Mouse (Mus musculus) spleen, adult 2 months (tissue): ENCODE data around the gene Gipc1. TPM values are rescaled to one million over a fixed set of nuclear protein-coding genes. Genes with fewer than 3 reads are reported as not detected.

Source experiments
- DNase-seq, 2 experiments: peaks; one replicate each; pipeline versions ENCODE4 v3.0.0 to v3.0.0-alpha.2; 2012 to 2021; ENCODE audit warnings: low spot score in 2 of 2, low read depth in 1 of 2
- H3K27ac ChIP-seq: fragments of 200-500 bp; 2 replicates; pipeline ENCODE4 v1.5.1; 2012; ENCODE audit warnings: low read length, inconsistent platforms; ENCODE audit not compliant: insufficient read depth
- H3K27me3 ChIP-seq: fragments of 200-500 bp; 2 replicates; pipeline ENCODE4 v1.6.1; 2012; ENCODE audit warnings: mild to moderate bottlenecking, moderate library complexity, low read length, inconsistent platforms; ENCODE audit not compliant: control insufficient read depth, insufficient read depth
- H3K36me3 ChIP-seq: fragments of 200-500 bp; 2 replicates; pipeline ENCODE4 v1.6.1; 2012; ENCODE audit warnings: mild to moderate bottlenecking, low read length, inconsistent platforms; ENCODE audit not compliant: control insufficient read depth, insufficient read depth
- H3K4me1 ChIP-seq: fragments of 200-500 bp; 2 replicates; pipeline ENCODE4 v1.6.1; 2011; ENCODE audit warnings: inconsistent platforms; ENCODE audit not compliant: control insufficient read depth, insufficient read depth, insufficient read length
- H3K4me3 ChIP-seq: fragments of 200-500 bp; 2 replicates; pipeline ENCODE4 v1.5.1; 2011; ENCODE audit warnings: mild to moderate bottlenecking, inconsistent platforms; ENCODE audit not compliant: insufficient read depth, insufficient read length; ENCODE audit errors: extremely low read depth
- CTCF ChIP-seq: fragments of 200-500 bp; IDR thresholded peaks from 2 replicates; pipeline ENCODE4 v1.5.1; 2011; ENCODE audit warnings: mild to moderate bottlenecking, inconsistent platforms; ENCODE audit not compliant: insufficient read depth, insufficient read length, insufficient replicate concordance; ENCODE audit errors: extremely low read depth
- POLR2A ChIP-seq: fragments of 200-500 bp; IDR thresholded peaks from 2 replicates; pipeline ENCODE4 v1.6.1; 2011; ENCODE audit warnings: low read depth, low read length, inconsistent platforms
- WGBS: fragments of 180-500 bp; shearing (Covaris S2); methylation state at CpG from one replicate; pipeline ENCODE4 v1.1.7; 2018; 5-methylcytosine and 5-hydroxymethylcytosine counted together
- polyA plus RNA-seq: library from polyadenylated mRNA; depleted of rRNA; stranded (reverse); fragments of >200 nt; gene quantifications from 2 replicates; pipeline ENCODE4 v1.2.3, GENCODE M21; 2012

Gene Gipc1
- polyA plus RNA-seq, 1 experiment: 27.7 TPM

GRCm38 (mm10) chr8:83647511-83647910 is 5.0 kb upstream of the Gipc1 start:
- no peaks in the 10 kb centered on the region for H3K36me3 ChIP-seq
- no peak overlapping the region for H3K4me3 ChIP-seq
- no peaks in the 10 kb centered on the region for H3K27me3 ChIP-seq
- TF ChIP-seq POLR2A (no peak), CTCF (no peak)
- no peak overlapping the region for H3K27ac ChIP-seq
- WGBS: 98% methylated on average over 11 of the region's 11 CpGs
- no peaks in the 10 kb centered on the region for H3K4me1 ChIP-seq
- DNase-seq: no peak

- DNase-seq: no peak
- TF ChIP-seq CTCF (no peak), POLR2A (no peak)
- 94% methylated on average over 4 of the region's 4 CpGs for WGBS
- no peak overlapping the region for H3K4me3 ChIP-seq
- H3K36me3 ChIP-seq: no peaks in the 10 kb centered on the region
- no peak overlapping the region for H3K27ac ChIP-seq
- no peaks in the 10 kb centered on the region; the same call in 1 of the 2 replicates for H3K27me3 ChIP-seq
- peaks cover under 1% of the 10 kb centered on the region; the same call in 1 of the 2 replicates for H3K4me1 ChIP-seq
Measured at GRCm38 (mm10) chr8:83648031-83648430, 4.4 kb upstream of the Gipc1 start.

GRCm38 (mm10) chr8:83649699-83650098 is 2.8 kb upstream of the Gipc1 start:
- WGBS: 95% methylated on average over 6 of the region's 6 CpGs
- Histone ChIP-seq H3K27me3 (no peaks in the 10 kb centered on the region; the same call in 1 of the 2 replicates), H3K36me3 (no peaks in the 10 kb centered on the region), H3K27ac (no peak overlapping the region), H3K4me1 (peaks cover 9% of the 10 kb centered on the region), H3K4me3 (no peak overlapping the region)
- DNase-seq: no peak
- TF ChIP-seq CTCF (no peak), POLR2A (no peak)

- WGBS: 1% methylated on average over 42 of the region's 46 CpGs
- Histone ChIP-seq H3K36me3 (no peaks in the 10 kb centered on the region), H3K27ac (peak overlapping the region; percentile 66), H3K4me3 (peak overlapping the region; percentile 93), H3K27me3 (no peaks in the 10 kb centered on the region; the same call in 1 of the 2 replicates), H3K4me1 (peaks cover 15% of the 10 kb centered on the region)
- TF ChIP-seq POLR2A: no peak
- TF ChIP-seq CTCF: no peak
- no peak for DNase-seq
Measured at GRCm38 (mm10) chr8:83652744-83653661, 526 bp downstream of the Gipc1 start.

GRCm38 (mm10) chr8:83653662-83654017 is 1.2 kb downstream of the Gipc1 start:
- no peak overlapping the region for H3K27ac ChIP-seq
- peak overlapping the region; percentile 6 for H3K4me3 ChIP-seq
- no peak for TF ChIP-seq POLR2A
- no peak for TF ChIP-seq CTCF
- no peak for DNase-seq
- 30% methylated on average over 10 of the region's 10 CpGs for WGBS
- no peaks in the 10 kb centered on the region; the same call in 1 of the 2 replicates for H3K27me3 ChIP-seq
- H3K4me1 ChIP-seq: peaks cover 15% of the 10 kb centered on the region
- H3K36me3 ChIP-seq: no peaks in the 10 kb centered on the region

GRCm38 (mm10) chr8:83654725-83655124 is 2.2 kb downstream of the Gipc1 start:
- no peaks in the 10 kb centered on the region; the same call in 1 of the 2 replicates for H3K27me3 ChIP-seq
- no peaks in the 10 kb centered on the region for H3K36me3 ChIP-seq
- TF ChIP-seq POLR2A: no peak
- no peak for TF ChIP-seq CTCF
- 91% methylated on average over 6 of the region's 6 CpGs for WGBS
- no peak overlapping the region for H3K27ac ChIP-seq
- no peak overlapping the region for H3K4me3 ChIP-seq
- peaks cover 15% of the 10 kb centered on the region for H3K4me1 ChIP-seq
- no peak for DNase-seq

GRCm38 (mm10) chr8:83656043-83656442 is 3.6 kb downstream of the Gipc1 start:
- no peak overlapping the region for H3K4me3 ChIP-seq
- DNase-seq: no peak
- no peaks in the 10 kb centered on the region for H3K36me3 ChIP-seq
- peaks cover 15% of the 10 kb centered on the region for H3K4me1 ChIP-seq
- TF ChIP-seq CTCF: no peak
- TF ChIP-seq POLR2A: no peak
- WGBS: 94% methylated on average over 9 of the region's 9 CpGs
- H3K27ac ChIP-seq: no peak overlapping the region
- H3K27me3 ChIP-seq: no peaks in the 10 kb centered on the region; the same call in 1 of the 2 replicates
